2 mouse cellular contexts compared by ENCODE assay signal in the genomic region with DNA sequence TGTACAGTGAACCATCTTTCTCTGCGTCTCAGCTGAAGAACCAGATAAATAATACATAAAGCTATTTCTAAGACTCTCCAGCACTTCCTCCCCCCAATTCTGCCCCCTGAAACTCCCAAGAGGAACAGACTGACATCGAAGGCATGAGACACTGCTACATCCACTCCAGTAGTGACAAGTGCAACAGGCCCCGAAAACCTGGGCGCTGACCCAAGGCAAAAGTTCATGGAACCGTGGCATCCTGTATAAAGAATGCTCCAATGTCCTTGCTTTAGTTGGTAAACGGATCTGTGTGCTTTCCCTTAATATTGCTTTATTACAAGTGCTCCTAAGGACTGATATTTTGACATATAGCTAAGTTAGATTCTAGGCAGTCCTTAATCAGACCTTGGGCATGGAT. TPM values are rescaled to one million over a fixed set of nuclear protein-coding genes. Genes with fewer than 3 reads are reported as not detected.
"Had no signal": no experiment of that assay in that cellular context is flagged by ENCODE, and none has a peak within 500 bp of the region (broad histone marks: within the 10 kb centered on the region; RNA-seq: fewer than 3 reads in every experiment).

No protein-coding gene starts in this region.

RNA-seq across cellular contexts. Expression of gene Cpne5, which starts 16.8 kb away (rescaled TPM):
- total RNA-seq: megakaryocyte, adult 5-6 weeks had no signal
- polyA plus RNA-seq: macrophage had no signal
